Mouse (Mus musculus): ENCODE data around the gene Zfp668.
"Not testable (repeated sequence)": the region's sequence is repeated elsewhere in the genome, so short reads cannot be mapped to it uniquely, and the experiment has no call there.

Gene Zfp668

DNA sequence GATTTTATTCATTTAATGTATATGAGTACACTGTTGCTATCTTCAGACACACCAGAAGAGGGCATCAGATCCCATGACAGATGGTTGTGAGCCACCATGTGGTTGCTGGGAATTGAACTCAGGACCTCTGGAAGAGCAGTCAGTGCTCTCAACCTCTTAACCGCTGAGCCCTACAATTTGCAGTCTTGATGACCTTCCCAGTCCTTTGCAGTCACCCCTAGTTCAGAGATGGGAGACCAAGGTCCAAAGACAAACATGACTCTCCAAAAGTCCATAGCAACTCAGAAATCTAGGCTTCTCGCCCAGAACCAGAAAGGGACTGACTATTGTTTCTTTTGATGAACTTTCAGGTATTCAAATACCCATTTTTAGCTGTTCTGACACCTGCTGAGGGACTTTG is 36.6 kb downstream of the Zfp668 start:
- not testable (repeated sequence) for DNase-seq

GRCm38 (mm10) chr7:127837878-127838277 is 38.8 kb downstream of the Zfp668 start:
- DNase-seq, result not testable (repeated sequence)

DNA sequence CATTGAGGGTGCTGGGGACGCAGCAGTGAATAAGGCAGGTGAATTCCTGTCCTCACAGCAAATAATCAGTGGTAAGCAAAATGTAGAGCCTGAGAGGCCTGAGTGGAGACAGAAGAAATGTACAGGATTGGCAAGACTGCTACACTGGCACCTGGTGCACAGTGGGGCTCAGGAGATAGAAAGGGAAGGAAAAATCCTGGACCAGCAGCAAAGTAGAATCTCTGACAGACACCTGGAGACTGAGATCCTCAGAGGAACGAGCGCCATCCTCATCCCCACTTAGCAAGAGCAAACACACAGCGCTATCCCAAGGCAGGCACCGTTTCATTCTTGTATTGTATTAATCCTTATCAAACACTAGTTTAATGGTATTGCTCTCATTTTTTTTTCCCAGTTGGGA is 39.2 kb downstream of the Zfp668 start:
- DNase-seq, result no peak

- no peak for DNase-seq
Observed at GRCm38 (mm10) chr7:127835550-127835949, 41.1 kb downstream of the Zfp668 start.

DNA sequence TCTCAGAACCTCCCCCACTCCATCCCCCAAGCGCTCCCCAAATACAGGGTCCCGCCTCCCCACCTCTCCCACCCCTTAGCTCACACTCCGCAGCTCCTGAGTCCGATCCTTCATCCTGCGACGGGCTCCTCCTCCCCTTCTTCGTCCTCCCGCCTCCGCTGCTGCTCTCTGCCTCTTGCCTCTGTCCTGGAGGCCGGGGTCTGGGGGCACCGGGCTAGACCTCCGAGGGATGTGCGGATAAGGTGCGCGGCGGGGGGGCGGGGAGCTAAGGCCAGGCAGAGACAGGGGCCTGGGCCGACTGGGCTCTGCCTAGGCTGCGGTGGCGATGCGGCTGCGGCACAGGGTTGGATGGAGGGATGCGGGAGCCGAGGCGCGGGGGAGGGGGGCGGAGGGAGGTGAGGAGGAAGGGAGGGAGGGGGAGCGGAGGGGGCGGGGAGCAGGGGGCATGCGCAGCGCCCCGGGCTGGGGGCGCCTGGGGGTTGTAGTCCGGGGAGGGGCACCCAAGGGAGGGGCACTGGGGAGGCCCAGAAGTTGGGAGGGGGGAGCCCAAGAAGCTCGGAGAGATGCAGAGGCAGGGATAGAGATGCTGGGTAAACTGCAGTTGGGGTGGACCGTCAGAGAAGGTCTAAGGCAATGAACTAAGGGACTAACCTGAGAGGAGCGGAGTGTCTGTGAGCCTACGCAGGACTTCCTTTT is 52.3 kb downstream of the Zfp668 start, which contains the start of the genes Stx4a and Stx1b:
Gene Stx4a, plus strand, starts transcription at position 119 of the 696 bp plus-strand sequence.
Gene Stx1b, minus strand, starts transcription at position 374 of the 696 bp plus-strand sequence.
- peak; percentile 70 for DNase-seq

DNA sequence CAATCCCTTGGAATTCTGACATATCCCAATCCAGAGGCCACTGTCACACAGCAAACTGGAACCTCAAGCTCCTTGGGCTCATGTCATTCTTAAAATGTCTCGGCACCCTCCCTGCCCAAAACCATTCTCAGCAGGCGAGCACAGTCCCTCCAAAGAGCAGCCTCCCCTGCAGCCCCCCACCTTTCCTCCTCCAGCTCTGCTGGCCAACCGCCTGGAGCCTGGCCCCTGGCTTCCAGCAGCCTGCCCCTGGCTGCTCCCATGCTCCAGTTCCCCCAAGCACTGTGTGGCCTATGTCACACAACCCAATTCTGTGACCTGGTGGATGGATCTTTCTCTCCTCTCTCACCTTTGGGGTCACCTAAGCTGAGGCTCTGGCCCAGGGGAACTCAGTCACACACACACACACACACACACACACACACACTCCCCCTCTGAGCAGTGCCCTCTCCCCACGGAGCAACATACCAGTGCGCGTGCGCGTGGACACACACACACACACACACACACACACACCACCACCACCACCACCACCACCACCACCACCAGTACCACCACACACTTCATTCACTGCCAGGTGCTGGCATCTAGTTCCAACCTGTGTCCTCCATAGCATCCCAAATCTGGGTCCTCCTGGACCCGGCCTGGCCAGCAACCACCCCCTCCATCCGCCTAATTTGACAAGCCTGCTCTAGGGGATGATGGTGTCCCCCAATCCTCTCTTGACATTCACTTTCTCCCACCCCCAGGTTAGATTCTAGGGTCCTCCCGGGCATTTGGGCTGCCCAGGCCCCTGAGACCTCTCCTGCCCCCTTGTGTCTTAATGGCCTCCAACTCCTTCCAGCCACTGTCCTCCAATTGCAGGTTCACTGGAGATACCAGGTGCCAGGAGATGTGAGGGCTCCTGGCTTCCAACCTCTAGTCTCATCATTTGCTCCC is 53.1 kb downstream of the Zfp668 start:
- DNase-seq, result no peak

DNA sequence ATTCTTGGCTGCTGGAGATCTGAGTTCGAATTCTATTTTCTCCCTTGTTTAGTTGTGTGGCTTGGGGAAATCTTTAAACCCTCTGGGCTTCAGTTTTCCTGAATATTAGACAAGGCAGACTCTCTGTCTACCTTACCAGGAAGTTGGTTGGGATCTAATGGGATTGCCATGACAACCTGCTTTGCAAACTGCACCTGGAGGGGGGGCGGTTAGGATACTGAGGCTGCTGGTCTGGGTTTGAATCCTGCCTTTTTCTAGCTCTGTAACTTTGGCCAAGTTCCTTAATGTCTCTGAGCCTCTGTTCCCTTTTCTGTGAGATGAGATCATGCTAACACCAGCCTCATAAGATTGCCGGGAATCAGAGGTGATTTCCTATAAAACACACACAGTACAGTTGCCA is 54.1 kb downstream of the Zfp668 start:
- no peak for DNase-seq

DNA sequence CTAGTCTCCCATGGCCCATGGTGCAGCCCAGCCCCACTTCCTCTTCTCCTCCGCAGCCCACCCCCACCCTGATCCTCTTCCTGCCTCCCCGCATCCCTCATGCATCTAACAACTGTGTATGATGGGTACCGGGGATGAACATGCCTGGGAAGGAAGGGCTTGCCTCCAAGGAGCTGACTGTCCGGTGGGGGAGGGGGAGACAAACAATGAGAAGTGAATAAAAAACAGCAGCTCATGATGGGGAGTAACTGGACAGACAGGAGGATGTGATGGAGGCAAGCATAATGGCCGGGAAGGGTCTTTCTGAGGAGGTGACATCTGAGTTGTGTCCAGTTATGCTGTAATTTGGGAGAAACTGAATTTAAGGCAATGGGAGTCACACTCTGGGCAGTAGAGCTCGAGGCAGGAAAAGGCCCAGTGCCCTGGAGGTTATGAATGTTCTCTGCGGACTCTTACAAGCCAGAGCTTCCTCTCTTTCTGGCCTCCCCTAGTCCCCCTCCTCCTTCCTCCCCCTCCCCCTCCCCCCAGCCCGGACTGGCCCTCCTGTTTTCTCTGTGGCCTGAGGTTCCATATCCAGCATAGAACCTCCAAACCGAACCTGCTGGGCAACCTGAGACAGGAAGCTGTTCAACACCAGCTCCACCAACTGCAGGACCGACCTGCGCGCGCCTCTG is 55.7 kb downstream of the Zfp668 start:
- no peak for DNase-seq

- no peak for DNase-seq
Observed at GRCm38 (mm10) chr7:127817776-127818175, 58.9 kb downstream of the Zfp668 start.

DNA sequence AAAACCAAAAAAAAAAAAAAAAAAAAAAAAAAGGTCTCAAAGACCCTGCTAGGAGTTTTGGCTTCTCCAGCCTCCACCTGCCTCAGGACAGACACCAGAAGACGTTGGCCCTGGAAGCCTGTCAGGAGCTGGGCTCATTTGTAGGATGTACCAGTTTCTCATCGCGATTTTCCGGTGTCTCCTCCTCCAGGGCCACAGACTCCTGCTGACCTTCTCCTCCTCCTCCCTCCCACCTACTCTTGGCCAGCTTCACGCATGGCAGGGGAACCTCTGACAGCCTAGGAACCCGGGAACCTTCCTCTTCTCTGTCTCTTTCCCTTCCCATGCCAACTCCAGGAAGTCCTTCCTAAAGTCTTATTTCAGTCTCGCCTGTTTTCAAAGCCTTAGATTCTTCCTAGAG is 59.6 kb downstream of the Zfp668 start:
- DNase-seq, result no peak

GRCm38 (mm10) chr7:127815954-127816821 is 60.4 kb downstream of the Zfp668 start:
- DNase-seq, result peak; percentile 92

DNA sequence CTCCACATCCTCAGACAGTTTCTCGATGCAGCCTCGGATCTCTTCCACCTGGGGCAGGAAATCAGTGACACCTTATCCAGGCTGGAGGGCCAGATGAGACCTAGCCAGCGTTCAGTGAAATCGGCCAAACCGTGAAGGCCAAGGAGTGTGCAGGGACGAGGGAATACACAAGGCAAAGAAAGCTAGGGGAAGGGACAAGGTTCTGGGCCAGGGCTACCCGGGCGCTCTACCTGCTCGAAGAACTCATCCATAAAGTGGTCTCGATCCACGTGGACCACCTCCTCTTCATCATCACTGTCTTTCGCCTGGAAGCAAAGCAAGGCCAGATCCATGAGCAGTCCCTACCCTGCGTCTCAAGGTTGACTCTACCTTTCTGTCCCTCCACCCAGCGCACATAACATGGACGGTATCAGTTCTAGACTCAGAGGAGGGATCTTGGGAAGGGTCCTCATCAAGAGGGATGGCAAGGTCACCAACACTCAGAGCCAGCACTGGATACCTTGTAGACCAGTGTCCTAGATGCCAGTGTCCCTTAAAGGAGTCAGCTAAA is 61.4 kb downstream of the Zfp668 start:
- DNase-seq, result no peak

DNA sequence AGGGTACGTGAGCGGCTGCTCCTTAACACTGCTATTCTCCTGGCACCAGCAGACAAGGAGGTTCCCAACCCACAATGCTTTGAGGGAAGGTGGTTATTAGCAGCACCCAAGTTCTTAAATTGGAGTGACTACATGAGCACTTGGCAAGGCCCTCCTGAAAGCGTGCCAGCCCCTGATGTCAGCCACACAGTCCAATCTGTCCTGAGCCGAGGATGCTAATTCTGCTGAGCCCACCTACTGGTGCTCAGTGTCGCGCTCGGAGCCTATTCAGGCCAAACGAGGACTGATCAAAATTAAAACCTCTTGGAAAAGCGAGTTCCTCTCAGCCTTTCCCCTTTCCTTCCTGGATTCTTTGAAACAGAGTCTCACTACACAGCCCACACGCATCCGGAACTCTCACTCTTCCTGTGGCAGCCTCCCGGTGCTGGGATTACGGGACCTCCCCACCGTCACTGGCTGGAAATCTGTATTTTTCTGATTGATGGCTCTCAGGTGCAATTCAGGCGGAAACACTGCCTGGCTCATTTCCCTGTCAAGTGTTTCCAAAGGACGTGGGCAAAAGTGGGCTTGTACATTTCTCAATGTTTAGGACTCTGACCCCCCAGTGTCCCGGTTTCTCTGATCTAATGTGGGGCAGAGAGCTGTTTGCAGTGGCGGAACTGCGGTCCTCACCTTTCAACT is 62.2 kb downstream of the Zfp668 start:
- peak; percentile 83 for DNase-seq

DNA sequence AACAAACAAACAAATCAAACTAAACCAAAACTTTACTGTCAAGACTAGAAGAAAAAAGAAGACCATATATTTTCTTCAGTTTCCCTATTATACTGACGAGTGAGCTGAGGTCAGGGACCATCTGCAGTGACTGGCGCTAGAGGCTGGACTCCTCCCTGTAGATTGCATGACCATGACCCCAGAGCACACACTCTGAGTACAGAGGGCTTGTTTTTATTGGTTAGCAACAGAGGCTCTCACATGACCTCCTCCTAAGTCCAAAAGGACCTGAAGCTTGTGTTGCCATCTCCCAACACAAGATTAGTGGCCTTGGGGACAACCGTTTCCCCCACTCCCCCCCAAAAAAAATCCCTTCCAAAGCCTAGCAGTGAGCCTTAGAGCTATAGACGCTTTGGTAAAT is 62.8 kb downstream of the Zfp668 start:
- DNase-seq, result no peak
